Mouse (Mus musculus): ENCODE measurements around the gene Gm28048. TPM values are rescaled to one million over a fixed set of nuclear protein-coding genes. Genes with fewer than 3 reads are reported as not detected.

Gm28048 gene
- polyA plus RNA-seq, 1 experiment from 2014 or later = 6.9 TPM

GRCm38 (mm10) chr11:22906453-22906865, 75.4 kb downstream of the Gm28048 start:
- DNase-seq (ENCODE audit: low spot score) = no peak
- no peak overlapping the region for H3K4me2 ChIP-seq (ENCODE audit: low read depth, severe bottlenecking)
- H3K9ac ChIP-seq (ENCODE audit: low read length) = no peak overlapping the region
- H3K9me3 ChIP-seq (ENCODE audit: control insufficient read depth, low read length) = no peaks in the 10 kb centered on the region
- no peak for ATAC-seq (ENCODE audit: insufficient number of reproducible peaks, low FRiP score, low TSS enrichment, low read depth)
- no peaks in the 10 kb centered on the region for H3K36me3 ChIP-seq (ENCODE audit: control insufficient read depth, insufficient read depth, low read length)
- H3K27me3 ChIP-seq (ENCODE audit: control insufficient read depth, insufficient read depth, low read length) = no peaks in the 10 kb centered on the region
- no peak overlapping the region for H3K27ac ChIP-seq (replicated peaks; ENCODE audit: low read depth, low read length)
- H3K4me3 ChIP-seq (ENCODE audit: low read depth, low read length) = no peak overlapping the region
- H3K4me1 ChIP-seq (ENCODE audit: control insufficient read depth, insufficient read depth, low read length) = no peaks in the 10 kb centered on the region

DNA sequence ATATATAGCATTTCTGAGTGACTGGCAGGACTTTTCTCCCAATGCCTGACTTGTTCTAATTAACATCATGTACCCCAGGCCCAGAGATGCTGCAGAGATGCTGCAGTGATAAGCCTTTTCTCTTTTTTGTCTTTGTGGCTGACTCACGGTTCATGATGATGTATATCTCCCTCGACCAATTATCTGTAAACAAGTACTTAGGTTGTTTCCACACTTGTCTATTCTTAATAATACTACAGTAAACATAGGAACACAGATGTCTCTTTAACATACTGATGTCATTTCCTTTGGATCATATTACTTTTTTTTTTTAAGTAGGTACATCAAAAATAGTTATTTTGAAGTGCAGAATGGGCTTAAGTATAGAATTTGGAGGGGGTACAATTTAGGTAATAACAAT, 79.0 kb downstream of the Gm28048 start:
- Histone ChIP-seq H3K9me3 (ENCODE audit: control insufficient read depth, low read length) (no peaks in the 10 kb centered on the region), H3K27me3 (ENCODE audit: control insufficient read depth, insufficient read depth, low read length) (no peaks in the 10 kb centered on the region), H3K27ac (replicated peaks; ENCODE audit: low read depth, low read length) (no peak overlapping the region), H3K36me3 (ENCODE audit: control insufficient read depth, insufficient read depth, low read length) (no peaks in the 10 kb centered on the region), H3K4me2 (ENCODE audit: low read depth, severe bottlenecking) (no peak overlapping the region), H3K9ac (ENCODE audit: low read length) (no peak overlapping the region), H3K4me1 (ENCODE audit: control insufficient read depth, insufficient read depth, low read length) (no peaks in the 10 kb centered on the region), H3K4me3 (ENCODE audit: low read depth, low read length) (no peak overlapping the region)
- 86% methylated on average over 2 of the region's 2 CpGs for WGBS
- DNase-seq (ENCODE audit: low spot score) (no peak), ATAC-seq (ENCODE audit: insufficient number of reproducible peaks, low FRiP score, low TSS enrichment, low read depth) (no peak)

DNA sequence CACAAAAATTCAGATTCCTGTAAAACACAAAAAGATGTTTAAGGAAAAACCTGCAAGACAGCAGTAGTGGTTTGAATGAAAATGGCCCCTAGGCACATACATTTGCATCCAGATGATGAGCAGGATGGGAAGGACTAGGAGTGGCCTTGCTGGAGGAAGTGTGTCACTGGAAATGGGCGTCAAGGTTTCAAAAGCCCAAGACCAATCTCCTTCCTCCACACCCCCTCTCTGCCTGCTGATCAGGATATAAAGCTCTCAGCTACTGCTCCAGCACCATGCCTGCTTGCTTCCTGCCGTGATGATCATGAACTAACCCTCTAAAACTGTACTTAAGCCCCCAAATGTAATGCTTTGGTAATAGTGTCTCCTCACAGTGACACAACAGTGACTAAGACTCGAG, 81.8 kb downstream of the Gm28048 start:
- Histone ChIP-seq H3K4me3 (ENCODE audit: low read depth, low read length) (no peak overlapping the region), H3K9me3 (ENCODE audit: control insufficient read depth, low read length) (no peaks in the 10 kb centered on the region), H3K4me2 (ENCODE audit: low read depth, severe bottlenecking) (no peak overlapping the region), H3K4me1 (ENCODE audit: control insufficient read depth, insufficient read depth, low read length) (no peaks in the 10 kb centered on the region), H3K27ac (replicated peaks; ENCODE audit: low read depth, low read length) (no peak overlapping the region), H3K27me3 (ENCODE audit: control insufficient read depth, insufficient read depth, low read length) (no peaks in the 10 kb centered on the region), H3K36me3 (ENCODE audit: control insufficient read depth, insufficient read depth, low read length) (no peaks in the 10 kb centered on the region), H3K9ac (ENCODE audit: low read length) (no peak overlapping the region)
- ATAC-seq (ENCODE audit: insufficient number of reproducible peaks, low FRiP score, low TSS enrichment, low read depth) (no peak), DNase-seq (ENCODE audit: low spot score) (no peak)
- WGBS = 81% methylated on average over 3 of the region's 3 CpGs

DNA sequence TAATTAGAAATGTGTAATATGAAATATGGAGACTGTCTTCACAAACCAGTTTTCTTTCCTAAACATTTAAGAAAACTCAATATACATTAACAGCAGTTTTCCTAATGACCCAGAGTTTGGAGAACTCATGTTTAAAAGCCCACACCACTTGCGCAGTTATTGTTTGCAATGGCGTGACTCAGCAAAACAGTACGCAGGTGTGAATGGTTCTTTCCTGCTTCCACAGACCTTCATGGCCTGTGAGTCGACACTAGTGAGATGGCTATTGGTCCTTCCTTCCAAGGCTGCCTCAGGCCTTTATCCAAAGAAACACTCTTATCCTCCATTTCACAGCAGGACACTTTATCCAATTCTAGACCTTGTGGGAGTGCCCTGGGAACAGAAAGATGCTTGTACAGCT, 84.2 kb downstream of the Gm28048 start:
- Histone ChIP-seq H3K4me1 (ENCODE audit: control insufficient read depth, insufficient read depth, low read length) (no peaks in the 10 kb centered on the region), H3K36me3 (ENCODE audit: control insufficient read depth, insufficient read depth, low read length) (no peaks in the 10 kb centered on the region), H3K27me3 (ENCODE audit: control insufficient read depth, insufficient read depth, low read length) (no peaks in the 10 kb centered on the region), H3K9me3 (ENCODE audit: control insufficient read depth, low read length) (no peaks in the 10 kb centered on the region), H3K27ac (replicated peaks; ENCODE audit: low read depth, low read length) (no peak overlapping the region), H3K4me2 (ENCODE audit: low read depth, severe bottlenecking) (no peak overlapping the region), H3K4me3 (ENCODE audit: low read depth, low read length) (no peak overlapping the region), H3K9ac (ENCODE audit: low read length) (no peak overlapping the region)
- WGBS = 93% methylated on average over 4 of the region's 4 CpGs
- DNase-seq (ENCODE audit: low spot score) (no peak), ATAC-seq (ENCODE audit: insufficient number of reproducible peaks, low FRiP score, low TSS enrichment, low read depth) (no peak)

DNA sequence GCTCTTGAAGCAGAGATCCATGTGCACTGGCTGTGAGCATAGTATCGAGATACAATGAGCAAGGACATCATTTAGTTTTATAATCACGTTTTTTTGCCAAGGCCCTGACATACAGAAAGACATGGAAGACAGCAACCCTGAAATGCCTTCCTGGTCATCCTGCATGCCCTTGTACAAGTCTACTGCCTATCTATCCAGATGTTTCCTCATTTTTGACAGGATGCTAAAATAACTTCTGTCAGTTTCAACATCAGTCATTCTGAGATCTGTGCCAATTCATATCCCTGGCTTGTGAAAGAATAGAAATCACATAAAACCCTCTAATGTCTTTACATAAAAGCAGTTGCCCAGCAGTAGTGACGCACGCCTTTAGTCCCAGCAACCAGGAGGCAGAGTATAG, 84.8 kb downstream of the Gm28048 start:
- Histone ChIP-seq H3K9ac (ENCODE audit: low read length) (no peak overlapping the region), H3K4me3 (ENCODE audit: low read depth, low read length) (no peak overlapping the region), H3K27me3 (ENCODE audit: control insufficient read depth, insufficient read depth, low read length) (no peaks in the 10 kb centered on the region), H3K9me3 (ENCODE audit: control insufficient read depth, low read length) (no peaks in the 10 kb centered on the region), H3K4me1 (ENCODE audit: control insufficient read depth, insufficient read depth, low read length) (no peaks in the 10 kb centered on the region), H3K36me3 (ENCODE audit: control insufficient read depth, insufficient read depth, low read length) (no peaks in the 10 kb centered on the region), H3K27ac (replicated peaks; ENCODE audit: low read depth, low read length) (no peak overlapping the region), H3K4me2 (ENCODE audit: low read depth, severe bottlenecking) (no peak overlapping the region)
- DNase-seq (ENCODE audit: low spot score) (no peak), ATAC-seq (ENCODE audit: insufficient number of reproducible peaks, low FRiP score, low TSS enrichment, low read depth) (no peak)
- WGBS = 87% methylated on average over 4 of the region's 4 CpGs

GRCm38 (mm10) chr11:22893075-22893474, 88.8 kb downstream of the Gm28048 start:
- no peak overlapping the region for H3K4me3 ChIP-seq (ENCODE audit: low read depth, low read length)
- no peak overlapping the region for H3K9ac ChIP-seq (ENCODE audit: low read length)
- H3K9me3 ChIP-seq (ENCODE audit: control insufficient read depth, low read length) = no peaks in the 10 kb centered on the region
- H3K4me1 ChIP-seq (ENCODE audit: control insufficient read depth, insufficient read depth, low read length) = no peaks in the 10 kb centered on the region
- DNase-seq (ENCODE audit: low spot score) (no peak), ATAC-seq (ENCODE audit: insufficient number of reproducible peaks, low FRiP score, low TSS enrichment, low read depth) (no peak)
- WGBS = 37% methylated on average over 3 of the region's 3 CpGs
- H3K36me3 ChIP-seq (ENCODE audit: control insufficient read depth, insufficient read depth, low read length) = no peaks in the 10 kb centered on the region
- no peaks in the 10 kb centered on the region for H3K27me3 ChIP-seq (ENCODE audit: control insufficient read depth, insufficient read depth, low read length)
- no peak overlapping the region for H3K27ac ChIP-seq (replicated peaks; ENCODE audit: low read depth, low read length)
- no peak overlapping the region for H3K4me2 ChIP-seq (ENCODE audit: low read depth, severe bottlenecking)

DNA sequence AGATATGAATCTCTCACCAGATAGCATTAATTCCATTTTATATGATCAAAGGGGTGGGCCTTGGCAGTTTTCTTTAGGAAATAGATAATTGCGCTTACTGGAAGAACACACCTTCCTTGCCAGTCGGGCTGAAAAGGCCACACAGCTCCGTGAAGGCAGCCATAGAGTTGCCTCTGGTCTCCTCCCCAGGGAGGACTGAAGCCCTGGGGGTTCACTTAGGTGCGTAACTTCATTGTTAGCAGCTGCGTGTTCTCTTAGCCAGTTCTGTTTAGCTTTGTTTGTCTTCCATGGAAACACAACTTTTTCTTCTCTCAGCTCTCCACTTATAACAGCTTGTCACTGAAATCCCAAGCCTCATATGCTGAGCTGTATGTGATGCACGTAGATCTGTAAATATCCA, 89.4 kb downstream of the Gm28048 start:
- H3K4me2 ChIP-seq (ENCODE audit: low read depth, severe bottlenecking) = no peak overlapping the region
- H3K4me1 ChIP-seq (ENCODE audit: control insufficient read depth, insufficient read depth, low read length) = no peaks in the 10 kb centered on the region
- H3K9ac ChIP-seq (ENCODE audit: low read length) = no peak overlapping the region
- ATAC-seq (ENCODE audit: insufficient number of reproducible peaks, low FRiP score, low TSS enrichment, low read depth) (no peak), DNase-seq (ENCODE audit: low spot score) (no peak)
- no peaks in the 10 kb centered on the region for H3K9me3 ChIP-seq (ENCODE audit: control insufficient read depth, low read length)
- H3K27ac ChIP-seq (replicated peaks; ENCODE audit: low read depth, low read length) = no peak overlapping the region
- no peaks in the 10 kb centered on the region for H3K36me3 ChIP-seq (ENCODE audit: control insufficient read depth, insufficient read depth, low read length)
- WGBS = 78% methylated on average over 6 of the region's 6 CpGs
- H3K27me3 ChIP-seq (ENCODE audit: control insufficient read depth, insufficient read depth, low read length) = no peaks in the 10 kb centered on the region
- no peak overlapping the region for H3K4me3 ChIP-seq (ENCODE audit: low read depth, low read length)

DNA sequence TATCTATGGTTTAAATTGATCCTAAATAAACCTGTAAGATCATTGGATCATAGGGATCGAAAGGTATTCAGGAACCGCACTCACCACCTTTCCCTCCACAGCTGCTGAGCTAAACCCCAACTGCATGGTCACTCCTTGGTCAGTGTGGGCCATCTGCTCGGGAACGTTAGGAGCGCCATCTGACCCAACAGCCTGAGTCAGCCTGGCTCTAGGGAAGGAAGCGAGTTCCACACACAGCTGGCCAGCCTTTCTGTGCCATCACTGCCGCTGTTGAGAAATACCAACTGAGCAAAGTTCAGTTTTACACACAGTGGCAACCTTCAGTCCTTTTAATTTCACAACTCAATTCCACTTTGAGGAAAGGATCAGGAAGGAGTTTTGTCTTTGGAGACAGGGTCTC, 90.0 kb downstream of the Gm28048 start:
- DNase-seq (ENCODE audit: low spot score) = no peak
- Histone ChIP-seq H3K9ac (ENCODE audit: low read length) (no peak overlapping the region), H3K36me3 (ENCODE audit: control insufficient read depth, insufficient read depth, low read length) (no peaks in the 10 kb centered on the region), H3K9me3 (ENCODE audit: control insufficient read depth, low read length) (no peaks in the 10 kb centered on the region), H3K4me3 (ENCODE audit: low read depth, low read length) (no peak overlapping the region), H3K27ac (replicated peaks; ENCODE audit: low read depth, low read length) (no peak overlapping the region), H3K27me3 (ENCODE audit: control insufficient read depth, insufficient read depth, low read length) (no peaks in the 10 kb centered on the region), H3K4me1 (ENCODE audit: control insufficient read depth, insufficient read depth, low read length) (no peaks in the 10 kb centered on the region), H3K4me2 (ENCODE audit: low read depth, severe bottlenecking) (no peak overlapping the region)
- no peak for ATAC-seq (ENCODE audit: insufficient number of reproducible peaks, low FRiP score, low TSS enrichment, low read depth)
- 87% methylated on average over 7 of the region's 7 CpGs for WGBS

DNA sequence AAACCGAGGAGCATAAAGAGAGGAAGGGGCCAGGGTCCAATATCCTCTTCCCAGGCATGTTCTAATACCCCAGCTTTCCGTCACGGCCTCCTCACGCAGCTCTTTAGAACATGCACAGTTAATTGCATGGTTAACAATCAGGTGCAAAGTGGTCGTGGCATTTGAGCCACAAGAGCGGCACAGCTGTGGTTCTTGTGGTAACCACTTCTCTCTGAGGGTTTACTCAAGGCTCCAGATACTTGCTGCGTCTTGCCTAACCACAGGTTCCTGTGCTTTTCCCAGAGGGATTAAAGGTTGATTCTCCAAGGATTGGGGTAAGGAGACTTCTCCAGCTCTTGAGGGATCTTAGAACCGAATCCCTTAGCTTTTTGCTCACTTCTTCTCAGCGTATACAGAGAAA, 90.6 kb downstream of the Gm28048 start:
- no peak for ATAC-seq (ENCODE audit: insufficient number of reproducible peaks, low FRiP score, low TSS enrichment, low read depth)
- WGBS = 75% methylated on average over 9 of the region's 9 CpGs
- no peaks in the 10 kb centered on the region for H3K36me3 ChIP-seq (ENCODE audit: control insufficient read depth, insufficient read depth, low read length)
- H3K9ac ChIP-seq (ENCODE audit: low read length) = no peak overlapping the region
- no peaks in the 10 kb centered on the region for H3K9me3 ChIP-seq (ENCODE audit: control insufficient read depth, low read length)
- H3K4me1 ChIP-seq (ENCODE audit: control insufficient read depth, insufficient read depth, low read length) = no peaks in the 10 kb centered on the region
- no peak overlapping the region for H3K4me3 ChIP-seq (ENCODE audit: low read depth, low read length)
- no peaks in the 10 kb centered on the region for H3K27me3 ChIP-seq (ENCODE audit: control insufficient read depth, insufficient read depth, low read length)
- DNase-seq (ENCODE audit: low spot score) = no peak
- H3K27ac ChIP-seq (replicated peaks; ENCODE audit: low read depth, low read length) = no peak overlapping the region
- no peak overlapping the region for H3K4me2 ChIP-seq (ENCODE audit: low read depth, severe bottlenecking)

Data from limb, embryonic 11.5 days (tissue).